Mouse (Mus musculus): ENCODE measurements around the gene Selenbp1.

Gene Selenbp1

GRCm38 (mm10) chr3:94974026-94974527 lies 41.2 kb downstream of the Selenbp1 start:
- no peak for DNase-seq (ENCODE audit: extremely low read depth, low read depth, low spot score)

DNA sequence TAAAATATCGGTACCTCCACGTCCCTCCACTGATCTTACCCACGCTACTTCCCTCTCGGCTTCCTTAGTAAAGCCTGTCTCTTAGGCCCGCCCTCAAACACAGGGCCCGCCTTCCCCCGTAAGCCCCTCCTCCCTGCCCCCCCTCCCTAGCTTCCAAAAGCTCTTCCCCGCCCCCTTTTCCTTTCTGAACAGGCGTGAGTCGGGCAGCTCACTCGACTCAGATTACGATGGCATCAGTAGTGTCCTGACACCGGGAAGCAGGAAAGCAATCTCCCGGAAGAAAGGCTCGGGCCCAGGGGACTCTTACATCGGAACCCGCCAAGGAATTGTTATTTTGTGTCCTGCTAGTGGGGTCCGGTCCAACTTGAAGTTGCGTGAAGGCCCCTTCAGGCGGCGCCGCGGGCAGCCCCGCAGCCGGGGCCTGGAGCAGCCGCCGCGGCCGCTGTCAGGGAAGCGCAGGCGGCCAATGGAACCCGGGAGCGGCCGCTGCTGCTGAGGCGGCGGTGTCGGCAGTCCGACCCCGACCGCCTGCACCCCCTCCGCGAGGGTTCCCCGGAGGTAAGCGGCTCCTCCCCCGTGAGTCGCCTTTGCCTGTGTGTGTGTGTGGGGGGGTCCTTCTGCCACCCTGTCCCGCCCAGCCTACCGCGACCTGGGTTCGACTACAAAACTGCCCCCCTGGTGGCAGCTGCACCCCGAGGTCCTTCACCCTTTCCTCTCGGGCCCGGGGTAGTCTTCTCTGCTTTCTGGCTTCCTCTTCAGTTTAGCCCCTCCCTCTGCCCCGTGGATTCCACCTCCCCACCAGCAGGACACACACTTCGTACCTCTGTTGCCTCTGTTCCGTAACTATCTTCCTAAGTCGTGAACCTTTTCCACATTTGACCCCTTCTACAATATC lies 41.9 kb downstream of the Selenbp1 start, which contains the start of gene Pi4kb:
Pi4kb (plus strand) TSS at position 204 of the 895 bp plus-strand sequence.
- peak; percentile 65 for DNase-seq (ENCODE audit: extremely low read depth, low read depth, low spot score)

- DNase-seq (ENCODE audit: extremely low read depth, low read depth, low spot score) = peak; percentile 70
Measured at GRCm38 (mm10) chr3:94984312-94984711, 51.5 kb downstream of the Selenbp1 start.

DNA sequence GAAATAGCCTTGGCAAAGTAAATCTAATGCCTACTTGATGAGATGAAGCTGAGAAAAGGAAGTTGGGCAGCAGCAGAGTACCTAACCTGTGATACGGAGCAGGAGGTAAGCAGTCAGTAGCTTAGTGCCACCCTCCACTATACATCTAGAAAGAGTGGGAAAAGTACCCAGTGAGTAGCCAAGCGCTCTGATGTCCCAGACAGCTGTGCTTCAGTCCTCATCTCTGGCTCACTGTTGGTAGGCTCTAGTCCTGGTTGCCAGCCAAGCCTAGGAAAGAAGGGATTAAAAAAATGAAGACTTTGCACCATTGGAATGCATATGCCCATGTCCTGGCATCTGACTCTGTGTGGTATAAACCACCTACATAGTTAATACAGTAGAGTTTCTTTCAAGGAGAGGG lies 52.7 kb downstream of the Selenbp1 start:
- no peak for DNase-seq (ENCODE audit: extremely low read depth, low read depth, low spot score)

GRCm38 (mm10) chr3:94987578-94987977 lies 54.7 kb downstream of the Selenbp1 start:
- peak; percentile 28 for DNase-seq (ENCODE audit: extremely low read depth, low read depth, low spot score)

DNA sequence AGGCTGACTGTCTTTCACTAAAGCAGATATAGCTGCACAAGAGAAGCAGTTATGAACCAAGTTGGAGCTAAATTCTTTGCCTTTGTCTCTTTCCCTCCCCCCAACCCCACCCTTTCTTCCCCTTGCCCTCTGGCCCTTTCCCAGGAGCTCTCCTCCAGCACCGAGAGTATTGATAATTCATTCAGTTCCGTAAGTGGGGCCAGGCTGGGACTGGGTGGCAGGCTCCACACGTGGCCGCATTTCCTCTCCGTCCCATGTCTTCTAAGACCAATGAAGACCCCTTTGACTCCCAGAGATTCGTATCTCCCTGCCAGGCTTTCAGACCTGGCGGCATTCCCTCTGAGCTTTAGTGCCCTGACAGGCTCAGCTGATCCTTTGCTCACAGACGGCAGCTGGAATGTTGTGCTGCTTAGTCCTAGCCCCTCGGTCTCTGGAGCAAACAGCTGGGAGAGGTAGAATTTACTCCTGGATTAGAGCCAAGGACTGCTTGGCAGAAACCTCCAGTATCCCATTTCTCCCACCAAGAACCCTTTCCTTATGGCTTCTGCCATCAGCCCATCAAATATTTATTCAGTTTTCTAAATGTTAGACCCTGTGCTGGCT lies 56.4 kb downstream of the Selenbp1 start:
- DNase-seq (ENCODE audit: extremely low read depth, low read depth, low spot score) = no peak

All from fat pad, adult 2 months (tissue).